Mouse (Mus musculus) limb, embryonic 11.5 days (tissue): ENCODE results near the gene Tnfrsf25. TPM values are rescaled to one million over a fixed set of nuclear protein-coding genes. Genes with fewer than 3 reads are reported as not detected.
A peak's percentile ranks its signal among the peaks of the same experiment; 100 is the strongest.

Source experiments
- ATAC-seq: fragments of 200-750 bp; cut with Nextera tagmentation; 2 replicates; pipeline ENCODE4 v1.8.0; 2017; ENCODE audit warnings: low read depth; ENCODE audit not compliant: insufficient number of reproducible peaks, low FRiP score, low TSS enrichment
- DNase-seq: peaks from one replicate; pipeline ENCODE4 v3.0.0-alpha.2; 2015; ENCODE audit warnings: low spot score
- H3K27ac ChIP-seq: fragments of 300-500 bp; sonication (generic); replicated peaks from 2 replicates; pipeline ENCODE4 v1.5.1; 2014; ENCODE audit warnings: low read depth, mild to moderate bottlenecking, low read length
- H3K27me3 ChIP-seq: fragments of 300-500 bp; sonication (generic); 2 replicates; pipeline ENCODE4 v1.6.1; 2014; ENCODE audit warnings: mild to moderate bottlenecking, low read length, mixed read lengths; ENCODE audit not compliant: control insufficient read depth, insufficient read depth
- H3K36me3 ChIP-seq: fragments of 300-500 bp; sonication (generic); 2 replicates; pipeline ENCODE4 v1.6.1; 2014; ENCODE audit warnings: mild to moderate bottlenecking, low read length, moderate library complexity, mixed read lengths; ENCODE audit not compliant: control insufficient read depth, insufficient read depth
- H3K4me1 ChIP-seq: fragments of 300-500 bp; sonication (generic); 2 replicates; pipeline ENCODE4 v1.6.1; 2014; ENCODE audit warnings: low read length, mixed read lengths; ENCODE audit not compliant: control insufficient read depth, insufficient read depth
- H3K4me2 ChIP-seq: fragments of 300-500 bp; sonication (generic); 2 replicates; pipeline ENCODE4 v1.6.1; 2014; ENCODE audit warnings: low read depth, mild to moderate bottlenecking, moderate library complexity; ENCODE audit not compliant: severe bottlenecking
- H3K4me3 ChIP-seq: fragments of 300-500 bp; sonication (generic); 2 replicates; pipeline ENCODE4 v1.5.1; 2014; ENCODE audit warnings: low read depth, low read length
- H3K9ac ChIP-seq: fragments of 300-500 bp; sonication (generic); 2 replicates; pipeline ENCODE4 v1.6.1; 2014; ENCODE audit warnings: mild to moderate bottlenecking, low read length
- H3K9me3 ChIP-seq: fragments of 300-500 bp; sonication (generic); 2 replicates; pipeline ENCODE4 v1.6.1; 2016; ENCODE audit warnings: low read length; ENCODE audit not compliant: control insufficient read depth
- WGBS: fragments of 180-500 bp; shearing (Covaris S2); extraction: QIAGEN DNeasy Blood & Tissue Kit; methylation state at CpG from one replicate; pipeline ENCODE4 v1.1.7; 2014; 5-methylcytosine and 5-hydroxymethylcytosine counted together
- polyA plus RNA-seq: library from polyadenylated mRNA; unstranded; fragments of >200 nt; fragmentation: Nextera tagmentation; extraction: Ambion mirVana; gene quantifications from 2 replicates; pipeline ENCODE4 v1.2.1, GENCODE M21; 2014

Tnfrsf25 gene
- polyA plus RNA-seq, 1 experiment from 2014 or later: 0.79 TPM

DNA sequence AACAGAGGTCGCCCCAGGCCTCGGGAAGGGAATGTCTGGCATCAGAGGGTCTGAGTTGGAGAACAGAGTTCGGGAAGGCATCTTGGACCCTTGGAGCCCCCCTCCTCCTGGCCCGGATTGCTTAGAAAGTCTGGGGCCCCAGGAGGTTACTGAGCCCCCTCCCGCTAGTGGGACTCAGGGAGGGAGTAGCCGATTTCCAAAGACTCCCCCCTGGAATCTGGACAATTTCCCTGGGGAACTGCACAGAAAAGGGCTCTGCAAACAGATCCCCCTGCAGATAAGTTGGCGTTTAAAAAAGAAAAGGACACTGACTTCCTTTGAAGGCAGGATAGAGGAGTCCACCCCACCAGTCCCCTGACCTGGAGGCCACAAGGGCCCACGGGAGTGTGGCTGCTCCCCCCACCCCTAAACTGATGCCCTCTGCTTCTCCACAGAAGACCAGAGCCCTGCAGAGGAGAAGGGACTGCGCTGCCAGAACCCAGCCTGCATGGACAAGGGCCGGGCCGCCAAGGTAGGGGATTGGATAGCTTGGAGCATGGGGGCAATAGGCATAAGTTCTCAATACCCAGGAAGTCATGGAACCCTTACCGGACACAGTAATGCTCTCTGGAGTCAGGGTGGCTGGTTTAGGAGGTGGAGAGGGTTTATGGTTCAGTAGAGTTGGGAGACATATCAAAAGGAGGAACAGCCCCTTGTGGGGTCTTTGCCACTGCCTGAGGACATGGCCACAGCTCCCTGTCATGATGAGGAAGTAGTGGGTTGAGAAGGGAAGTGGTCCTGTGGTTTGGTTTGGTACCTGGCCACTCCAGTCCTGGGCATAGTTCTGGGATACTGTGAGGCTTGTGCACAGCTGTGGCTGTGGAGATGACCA, 28.3 kb upstream of the Tnfrsf25 start:
- peak; percentile 44 for DNase-seq

GRCm38 (mm10) chr4:152088133-152088532, 27.6 kb upstream of the Tnfrsf25 start:
- ATAC-seq: no peak
- no peak for DNase-seq
- WGBS: 51% methylated on average over 4 of the region's 4 CpGs
- H3K4me2 ChIP-seq: peak overlapping the region; percentile 93; the same call in 1 of the 2 replicates
- H3K27me3 ChIP-seq: no peaks in the 10 kb centered on the region; the same call in 1 of the 2 replicates
- no peaks in the 10 kb centered on the region for H3K36me3 ChIP-seq
- 0 out of 2 replicates have a peak, but pooled peaks cover 2% of the 10 kb centered on the region for H3K9me3 ChIP-seq
- H3K4me1 ChIP-seq: peaks cover 7% of the 10 kb centered on the region; the same call in 1 of the 2 replicates
- no peak overlapping the region for H3K4me3 ChIP-seq
- H3K27ac ChIP-seq: no peak overlapping the region
- H3K9ac ChIP-seq: peak overlapping the region; percentile 9; the same call in 1 of the 2 replicates

More for the DNA sequence above, 28.3 kb upstream of the Tnfrsf25 start:
- Histone ChIP-seq H3K4me3 (peak overlapping the region; percentile 84), H3K4me2 (peak overlapping the region; percentile 93), H3K27ac (peak overlapping the region; percentile 14; the same call in 1 of the 2 replicates), H3K27me3 (no peaks in the 10 kb centered on the region; the same call in 1 of the 2 replicates), H3K4me1 (peaks cover 7% of the 10 kb centered on the region; the same call in 1 of the 2 replicates), H3K36me3 (no peaks in the 10 kb centered on the region), H3K9ac (peak overlapping the region; percentile 85), H3K9me3 (0 out of 2 replicates have a peak, but pooled peaks cover 2% of the 10 kb centered on the region)
- ATAC-seq: 0 out of 2 replicates have a peak, but pooled peaks have one; percentile 8
- WGBS: 7% methylated on average over 12 of the region's 12 CpGs

GRCm38 (mm10) chr4:152088556-152089120, 27.1 kb upstream of the Tnfrsf25 start:
- Histone ChIP-seq H3K27ac (no peak overlapping the region), H3K9ac (peak overlapping the region; percentile 9; the same call in 1 of the 2 replicates), H3K9me3 (0 out of 2 replicates have a peak, but pooled peaks cover 2% of the 10 kb centered on the region), H3K4me3 (no peak overlapping the region), H3K4me2 (no peak overlapping the region), H3K36me3 (no peaks in the 10 kb centered on the region), H3K27me3 (no peaks in the 10 kb centered on the region; the same call in 1 of the 2 replicates), H3K4me1 (peaks cover 7% of the 10 kb centered on the region; the same call in 1 of the 2 replicates)
- ATAC-seq: no peak
- WGBS: 47% methylated on average over 8 of the region's 8 CpGs
- no peak for DNase-seq

- WGBS: 84% methylated on average over 9 of the region's 9 CpGs
- ATAC-seq (no peak), DNase-seq (no peak)
- Histone ChIP-seq H3K4me3 (no peak overlapping the region), H3K9ac (no peak overlapping the region), H3K4me2 (no peak overlapping the region), H3K9me3 (0 out of 2 replicates have a peak, but pooled peaks cover 2% of the 10 kb centered on the region), H3K4me1 (peaks cover 7% of the 10 kb centered on the region; the same call in 1 of the 2 replicates), H3K36me3 (no peaks in the 10 kb centered on the region), H3K27ac (no peak overlapping the region), H3K27me3 (no peaks in the 10 kb centered on the region; the same call in 1 of the 2 replicates)
Measured at GRCm38 (mm10) chr4:152090191-152090590, 25.5 kb upstream of the Tnfrsf25 start.

DNA sequence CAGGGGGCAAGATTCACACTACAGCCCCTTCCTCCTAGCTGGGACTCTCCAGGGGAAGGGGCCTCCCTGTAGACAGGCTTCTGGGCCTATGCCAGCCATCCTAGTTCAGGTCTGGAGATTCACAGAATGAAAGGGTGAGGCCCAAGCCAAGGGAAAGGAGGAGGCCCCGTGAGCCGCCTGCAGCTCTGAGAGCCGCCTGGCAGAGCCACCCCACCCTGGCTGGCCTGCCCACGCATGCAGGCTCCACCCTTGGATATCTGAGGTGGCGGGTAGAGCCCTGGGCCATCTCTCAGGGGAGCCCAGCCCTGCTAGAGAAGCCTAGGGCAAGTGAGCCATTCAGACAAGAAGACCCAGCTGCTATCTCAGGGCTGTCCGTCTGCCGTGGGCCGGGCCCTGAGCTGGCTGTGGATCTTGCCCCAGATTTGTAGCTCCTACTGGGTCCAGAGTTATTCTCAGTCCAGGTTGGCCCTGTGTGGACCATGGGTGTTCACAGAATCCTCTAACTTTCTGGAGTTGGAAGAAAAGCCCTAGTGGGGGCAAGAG, 22.9 kb upstream of the Tnfrsf25 start:
- Histone ChIP-seq H3K4me3 (no peak overlapping the region), H3K27ac (no peak overlapping the region), H3K9me3 (no peaks in the 10 kb centered on the region), H3K4me1 (peaks cover 14% of the 10 kb centered on the region), H3K9ac (no peak overlapping the region), H3K4me2 (no peak overlapping the region), H3K36me3 (no peaks in the 10 kb centered on the region), H3K27me3 (no peaks in the 10 kb centered on the region)
- WGBS: 69% methylated on average over 8 of the region's 8 CpGs
- ATAC-seq (no peak), DNase-seq (no peak)

- Histone ChIP-seq H3K9ac (no peak overlapping the region), H3K27ac (no peak overlapping the region), H3K4me1 (peaks cover 19% of the 10 kb centered on the region), H3K36me3 (no peaks in the 10 kb centered on the region), H3K9me3 (no peaks in the 10 kb centered on the region), H3K27me3 (no peaks in the 10 kb centered on the region), H3K4me3 (no peak overlapping the region), H3K4me2 (no peak overlapping the region)
- ATAC-seq: no peak
- whole genome bisulfite sequencing: 87% methylated on average over 12 of the region's 12 CpGs
- no peak for DNase-seq
Measured at GRCm38 (mm10) chr4:152094233-152094632, 21.5 kb upstream of the Tnfrsf25 start.

DNA sequence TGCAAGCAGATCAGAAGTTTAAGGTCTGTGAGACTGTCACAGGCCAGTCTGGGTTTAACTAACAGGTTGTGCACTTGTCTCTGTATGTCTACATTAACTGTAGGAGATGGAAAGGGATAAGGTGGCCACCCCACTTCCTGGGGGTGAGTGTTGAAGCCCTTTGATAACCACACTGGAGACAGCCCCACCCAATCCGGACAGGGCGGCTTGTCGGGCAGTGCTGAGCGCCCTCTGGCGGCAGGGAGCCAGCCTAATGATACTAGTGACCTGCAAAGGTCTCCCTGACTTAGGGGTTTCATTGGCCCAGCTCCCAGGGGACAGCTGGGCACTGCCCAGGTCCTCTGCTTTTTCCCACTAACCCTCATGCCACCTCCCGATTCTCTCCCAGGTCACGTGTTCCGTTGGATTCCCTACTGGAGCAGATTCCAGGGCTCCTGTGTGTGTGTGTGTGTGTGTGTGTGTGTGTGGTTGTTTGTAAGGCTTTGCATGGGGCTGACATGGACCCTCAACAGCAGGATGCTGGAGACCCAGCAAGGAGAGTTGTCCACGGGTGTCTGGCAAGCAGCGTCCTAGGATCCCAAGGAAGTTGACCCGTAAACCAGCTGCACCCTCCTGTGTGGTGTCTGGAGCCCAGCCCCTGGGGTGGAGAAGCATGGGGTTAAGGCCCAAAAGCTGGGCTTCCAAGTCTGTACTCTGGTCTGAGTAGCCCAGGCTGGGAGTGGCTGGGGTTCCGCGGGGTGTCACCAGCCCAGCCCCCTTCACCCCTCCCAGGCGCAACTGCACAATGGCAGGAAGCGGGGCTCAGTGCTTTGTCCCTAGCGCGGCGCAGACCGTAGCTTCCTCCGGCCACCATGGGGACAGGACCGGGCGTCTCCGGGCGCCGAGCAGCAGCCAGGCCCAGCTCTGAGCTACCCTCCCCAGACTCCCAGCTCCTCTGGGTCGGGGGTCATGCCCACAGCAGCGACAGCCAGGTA, 19.5 kb upstream of the Tnfrsf25 start:
- WGBS: 18% methylated on average over 25 of the region's 27 CpGs
- Histone ChIP-seq H3K4me2 (no peak overlapping the region), H3K4me3 (0 out of 2 replicates have a peak overlapping the region, but pooled peaks have one; percentile 3), H3K9me3 (no peaks in the 10 kb centered on the region), H3K27me3 (no peaks in the 10 kb centered on the region), H3K27ac (no peak overlapping the region), H3K4me1 (peaks cover 25% of the 10 kb centered on the region), H3K9ac (peak overlapping the region; percentile 3; the same call in 1 of the 2 replicates), H3K36me3 (no peaks in the 10 kb centered on the region)
- DNase-seq: peak; percentile 77
- peak; percentile 19; the same call in 1 of the 2 replicates for ATAC-seq
